Mouse (Mus musculus): ENCODE measurements around the gene Steap2. TPM values are rescaled to one million over a fixed set of nuclear protein-coding genes. Genes with fewer than 3 reads are reported as not detected.

Steap2 gene
- polyA plus RNA-seq (2015; fragmentation: Nextera tagmentation; extraction: Ambion mirVana) = 24.8 and 25.0 TPM in 2 replicates

- no peaks in the 10 kb centered on the region for H3K9me3 ChIP-seq (replicated peaks; ENCODE audit: low read length)
- DNase-seq (ENCODE audit: low spot score) = peak; percentile 63
- peak within 1 kb of the TSS; percentile 78 for H3K4me3 ChIP-seq (replicated peaks; ENCODE audit: low read depth, low read length)
- H3K9ac ChIP-seq (ENCODE audit: low read depth, low read length) = peak within 1 kb of the TSS; percentile 88
- peak within 1 kb of the TSS; percentile 96 for H3K4me2 ChIP-seq (ENCODE audit: low read length)
- H3K27me3 ChIP-seq (ENCODE audit: insufficient read depth, low read length) = no peaks in the 10 kb centered on the region
- no peak for TF ChIP-seq CTCF (IDR thresholded peaks at IDR 0.05; ENCODE audit: low read depth)
- H3K27ac ChIP-seq = peak within 1 kb of the TSS; percentile 88
- H3K4me1 ChIP-seq (replicated peaks; ENCODE audit: insufficient read depth, low read length) = 0 out of 2 replicates have a peak, but pooled peaks cover 6% of the 10 kb centered on the region
- under 1% methylated on average over 45 of the region's 66 CpGs for WGBS
- no peaks in the 10 kb centered on the region for H3K36me3 ChIP-seq (ENCODE audit: insufficient read depth, low read length)
- peak; percentile 88 for ATAC-seq (replicated peaks; ENCODE audit: low FRiP score, low read depth)
Observed at GRCm38 (mm10) chr5:5693956-5694653, at the start of gene Steap2. TSS of gene Steap2 (minus strand) at chr5:5694578.

GRCm38 (mm10) chr5:5734445-5734844, 40.1 kb upstream of the Steap2 start:
- H3K27me3 ChIP-seq (ENCODE audit: insufficient read depth, low read length) = no peaks in the 10 kb centered on the region
- H3K4me3 ChIP-seq (replicated peaks; ENCODE audit: low read depth, low read length) = no peak overlapping the region

GRCm38 (mm10) chr5:5732858-5733257, 38.5 kb upstream of the Steap2 start:
- TF ChIP-seq CTCF (IDR thresholded peaks at IDR 0.05; ENCODE audit: low read depth) = no peak
- ATAC-seq (replicated peaks; ENCODE audit: low FRiP score, low read depth) (no peak), DNase-seq (ENCODE audit: low spot score) (no peak)
- Histone ChIP-seq H3K4me3 (replicated peaks; ENCODE audit: low read depth, low read length) (no peak overlapping the region), H3K27ac (no peak overlapping the region), H3K9me3 (replicated peaks; ENCODE audit: low read length) (no peaks in the 10 kb centered on the region), H3K27me3 (ENCODE audit: insufficient read depth, low read length) (no peaks in the 10 kb centered on the region), H3K4me1 (replicated peaks; ENCODE audit: insufficient read depth, low read length) (no peaks in the 10 kb centered on the region), H3K4me2 (ENCODE audit: low read length) (no peak overlapping the region), H3K9ac (ENCODE audit: low read depth, low read length) (no peak overlapping the region), H3K36me3 (ENCODE audit: insufficient read depth, low read length) (no peaks in the 10 kb centered on the region)
- WGBS = 72% methylated on average over 2 of the region's 2 CpGs

More at GRCm38 (mm10) chr5:5734445-5734844, 40.1 kb upstream of the Steap2 start:
- Histone ChIP-seq H3K4me2 (ENCODE audit: low read length) (no peak overlapping the region), H3K36me3 (ENCODE audit: insufficient read depth, low read length) (no peaks in the 10 kb centered on the region), H3K9ac (ENCODE audit: low read depth, low read length) (no peak overlapping the region), H3K9me3 (replicated peaks; ENCODE audit: low read length) (no peaks in the 10 kb centered on the region), H3K4me1 (replicated peaks; ENCODE audit: insufficient read depth, low read length) (no peaks in the 10 kb centered on the region), H3K27ac (no peak overlapping the region)
- DNase-seq (ENCODE audit: low spot score) (no peak), ATAC-seq (replicated peaks; ENCODE audit: low FRiP score, low read depth) (no peak)
- WGBS = 94% methylated on average over 9 of the region's 9 CpGs
- no peak for TF ChIP-seq CTCF (IDR thresholded peaks at IDR 0.05; ENCODE audit: low read depth)

- DNase-seq (ENCODE audit: low spot score) (no peak), ATAC-seq (replicated peaks; ENCODE audit: low FRiP score, low read depth) (no peak)
- no peak overlapping the region for H3K27ac ChIP-seq
- no peak for TF ChIP-seq CTCF (IDR thresholded peaks at IDR 0.05; ENCODE audit: low read depth)
- H3K9me3 ChIP-seq (replicated peaks; ENCODE audit: low read length) = no peaks in the 10 kb centered on the region
- H3K9ac ChIP-seq (ENCODE audit: low read depth, low read length) = no peak overlapping the region
- H3K27me3 ChIP-seq (ENCODE audit: insufficient read depth, low read length) = no peaks in the 10 kb centered on the region
- WGBS = 89% methylated on average over 3 of the region's 3 CpGs
- no peak overlapping the region for H3K4me2 ChIP-seq (ENCODE audit: low read length)
- no peaks in the 10 kb centered on the region for H3K4me1 ChIP-seq (replicated peaks; ENCODE audit: insufficient read depth, low read length)
- no peaks in the 10 kb centered on the region for H3K36me3 ChIP-seq (ENCODE audit: insufficient read depth, low read length)
- no peak overlapping the region for H3K4me3 ChIP-seq (replicated peaks; ENCODE audit: low read depth, low read length)
Observed at GRCm38 (mm10) chr5:5732208-5732607, 37.8 kb upstream of the Steap2 start.

GRCm38 (mm10) chr5:5729904-5730303, 35.5 kb upstream of the Steap2 start:
- no peak overlapping the region for H3K9ac ChIP-seq (ENCODE audit: low read depth, low read length)
- no peaks in the 10 kb centered on the region for H3K27me3 ChIP-seq (ENCODE audit: insufficient read depth, low read length)
- DNase-seq (ENCODE audit: low spot score) (peak; percentile 18), ATAC-seq (replicated peaks; ENCODE audit: low FRiP score, low read depth) (0 out of 2 replicates have a peak, but pooled peaks have one; percentile 33)
- whole genome bisulfite sequencing = 86% methylated on average over 4 of the region's 4 CpGs
- H3K4me3 ChIP-seq (replicated peaks; ENCODE audit: low read depth, low read length) = no peak overlapping the region
- H3K4me1 ChIP-seq (replicated peaks; ENCODE audit: insufficient read depth, low read length) = no peaks in the 10 kb centered on the region
- H3K9me3 ChIP-seq (replicated peaks; ENCODE audit: low read length) = no peaks in the 10 kb centered on the region
- no peak for TF ChIP-seq CTCF (IDR thresholded peaks at IDR 0.05; ENCODE audit: low read depth)
- H3K4me2 ChIP-seq (ENCODE audit: low read length) = no peak overlapping the region
- H3K36me3 ChIP-seq (ENCODE audit: insufficient read depth, low read length) = no peaks in the 10 kb centered on the region
- no peak overlapping the region for H3K27ac ChIP-seq

GRCm38 (mm10) chr5:5722217-5722616, 27.8 kb upstream of the Steap2 start:
- DNase-seq (ENCODE audit: low spot score) (no peak), ATAC-seq (replicated peaks; ENCODE audit: low FRiP score, low read depth) (no peak)
- H3K9me3 ChIP-seq (replicated peaks; ENCODE audit: low read length) = no peaks in the 10 kb centered on the region
- H3K27ac ChIP-seq = no peak overlapping the region
- H3K9ac ChIP-seq (ENCODE audit: low read depth, low read length) = no peak overlapping the region
- no peak overlapping the region for H3K4me2 ChIP-seq (ENCODE audit: low read length)
- no peaks in the 10 kb centered on the region for H3K4me1 ChIP-seq (replicated peaks; ENCODE audit: insufficient read depth, low read length)
- 61% methylated on average over 7 of the region's 7 CpGs for WGBS
- no peak overlapping the region for H3K4me3 ChIP-seq (replicated peaks; ENCODE audit: low read depth, low read length)
- no peak for TF ChIP-seq CTCF (IDR thresholded peaks at IDR 0.05; ENCODE audit: low read depth)
- no peaks in the 10 kb centered on the region for H3K27me3 ChIP-seq (ENCODE audit: insufficient read depth, low read length)
- H3K36me3 ChIP-seq (ENCODE audit: insufficient read depth, low read length) = no peaks in the 10 kb centered on the region

All from kidney, postnatal 0 days (tissue).